Mouse (Mus musculus) mesoderm, embryonic 11.5 days (tissue): ENCODE measurements around the gene Gnat1.

Experiments used
- DNase-seq: peaks from one replicate; pipeline ENCODE4 v3.0.0-alpha.2; 2012; ENCODE audit warnings: low read depth, low spot score

The Gnat1 gene

DNA sequence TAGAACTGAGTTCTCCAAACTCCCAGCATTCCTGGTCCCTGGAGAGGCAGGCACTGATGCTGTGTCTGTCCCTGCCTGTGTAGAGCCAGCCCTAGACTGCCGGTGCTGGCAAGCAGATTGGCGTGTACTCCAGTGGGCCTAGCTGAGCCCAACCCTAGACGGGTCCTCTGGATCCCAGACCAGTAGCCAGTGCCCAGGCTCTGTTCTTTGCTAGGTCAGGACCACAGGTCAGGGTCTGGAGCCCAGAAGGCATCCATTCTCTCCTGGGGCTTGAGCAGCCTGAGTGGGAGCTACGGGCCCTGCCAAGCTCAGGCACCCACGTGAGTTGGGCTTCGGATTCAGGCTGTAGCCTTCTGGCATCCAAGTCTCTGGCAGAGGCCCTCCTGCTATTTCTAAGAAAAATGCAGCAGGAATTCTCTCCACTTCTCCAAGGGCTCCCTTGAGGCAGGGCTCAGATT is 20.6 kb upstream of the Gnat1 start:
- no peak for DNase-seq

DNA sequence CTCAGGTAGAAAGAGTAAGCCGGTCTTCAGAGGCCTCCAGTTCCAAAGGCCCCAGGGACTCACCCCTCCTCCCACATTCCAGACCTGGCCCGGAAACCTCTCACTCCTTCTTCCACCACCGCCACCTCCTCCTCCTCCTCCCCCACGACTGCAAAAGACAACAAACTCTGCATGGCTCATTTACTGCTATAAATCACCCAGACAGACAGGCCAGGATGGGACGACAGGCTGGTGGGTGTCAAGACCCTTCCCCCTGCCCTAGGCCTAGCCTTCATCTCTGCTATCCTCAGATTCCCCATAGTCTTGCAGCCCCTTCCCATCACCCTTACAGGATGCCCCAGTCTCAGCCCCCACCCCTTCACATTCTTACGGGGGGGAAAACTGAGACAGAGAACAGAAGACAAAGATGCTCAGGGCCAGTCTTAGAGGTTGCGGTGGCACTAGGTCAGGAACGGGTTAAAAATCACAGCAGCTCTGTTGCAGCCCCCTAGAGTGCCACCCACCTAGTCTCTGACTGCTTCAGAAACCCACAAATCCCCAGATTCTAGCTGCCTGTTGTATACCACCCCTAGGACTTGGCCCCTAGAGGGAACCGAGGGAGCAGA is 20.0 kb upstream of the Gnat1 start:
- DNase-seq, result peak; percentile 83

DNA sequence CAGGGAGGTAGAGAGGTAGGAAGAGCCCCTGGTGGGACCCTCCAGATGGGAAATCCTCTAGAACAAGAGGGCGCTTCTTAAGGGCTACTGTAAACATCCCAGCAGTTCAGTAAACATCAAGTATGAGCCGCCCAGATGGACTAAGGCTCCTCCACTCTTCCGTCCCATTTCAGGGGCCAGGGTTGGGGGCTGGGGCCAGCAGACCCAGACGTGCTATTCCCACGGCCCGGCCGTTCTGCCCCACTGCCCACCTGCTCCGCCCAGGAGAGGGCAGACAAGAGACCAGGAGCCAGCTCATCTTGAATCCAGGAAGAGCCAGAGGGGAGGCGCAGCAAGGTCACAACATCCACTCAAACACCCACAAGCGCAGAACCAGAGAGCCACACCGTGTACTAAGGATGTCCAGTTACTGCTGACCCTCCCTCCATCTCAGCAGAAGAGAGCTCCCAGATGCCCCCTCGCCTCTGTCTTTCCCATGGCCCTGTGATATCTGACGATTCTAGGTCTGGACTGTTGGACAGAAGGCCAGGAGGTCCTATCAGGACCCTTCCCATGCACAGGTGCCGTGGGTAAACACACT is 19.2 kb upstream of the Gnat1 start:
- no peak for DNase-seq

DNA sequence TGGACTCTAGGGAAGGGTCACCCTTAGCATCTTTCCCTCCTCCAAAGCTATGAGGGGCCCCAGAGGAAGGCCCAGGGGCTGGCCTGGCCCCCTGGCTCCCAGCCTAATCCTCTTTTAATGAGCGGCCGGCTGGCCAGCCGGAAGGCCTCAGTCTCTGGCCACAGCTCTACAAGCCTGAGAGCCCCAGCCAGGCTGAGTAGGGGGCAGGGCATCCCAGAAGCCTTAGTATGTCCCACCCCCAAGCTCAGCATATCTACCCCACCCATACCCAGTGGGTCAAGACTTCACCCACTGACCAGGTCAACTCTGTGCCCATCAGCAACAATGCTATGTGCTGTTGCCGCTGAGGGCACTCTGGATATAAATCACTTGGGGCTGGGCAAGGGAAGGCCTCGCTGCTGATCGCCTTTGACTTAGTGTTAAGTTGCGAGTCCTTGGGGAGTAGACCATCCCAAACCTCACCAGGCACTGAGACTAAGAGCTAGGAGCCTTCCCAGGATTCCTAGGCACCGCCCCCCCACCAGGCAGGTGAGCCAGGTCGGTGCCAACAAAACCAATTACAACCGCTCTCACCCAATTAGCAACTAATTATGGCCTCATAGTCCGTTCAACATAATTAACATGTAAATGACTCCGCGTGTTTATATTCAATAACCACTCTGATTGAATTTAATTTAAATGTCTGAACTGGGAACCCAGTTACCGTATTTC is 18.5 kb upstream of the Gnat1 start:
- DNase-seq, result no peak

DNA sequence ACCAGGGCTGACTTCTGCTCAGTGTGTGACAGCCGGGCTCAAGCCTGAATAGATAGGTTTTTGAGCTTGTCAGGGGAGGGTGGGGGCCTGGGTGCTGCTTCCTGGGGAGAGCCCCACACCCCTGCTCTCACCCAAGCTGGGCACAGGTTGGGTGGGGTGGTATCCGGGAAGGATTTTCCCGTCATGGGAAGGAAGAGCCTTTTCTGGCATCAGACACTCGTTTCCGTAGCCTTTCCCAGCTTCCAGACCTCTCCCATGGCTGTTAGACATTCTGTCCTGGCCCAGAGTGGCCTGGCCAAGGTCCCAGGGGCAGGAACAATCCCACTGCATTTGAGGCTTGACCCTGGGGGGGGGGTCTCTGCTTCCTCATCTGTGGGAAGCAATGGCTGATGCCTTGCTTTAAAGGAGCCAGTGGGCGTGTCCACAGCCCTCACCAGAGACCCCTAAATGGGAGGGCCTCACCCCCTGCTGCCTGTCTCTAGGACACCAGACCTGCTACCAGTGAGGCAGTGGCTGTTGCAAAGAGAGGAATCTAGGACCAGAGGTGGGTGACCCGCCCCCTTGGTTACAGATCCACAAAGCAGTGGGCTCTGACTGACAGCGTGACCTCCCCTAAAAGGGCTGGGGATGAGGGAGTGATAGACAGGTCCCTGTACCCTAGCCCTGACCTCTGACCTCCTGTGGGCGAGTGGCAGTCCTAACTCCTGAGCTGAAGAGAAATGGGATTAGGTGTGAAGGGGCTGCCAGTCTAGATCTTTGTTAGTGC is 17.5 kb upstream of the Gnat1 start:
- DNase-seq, result no peak

DNA sequence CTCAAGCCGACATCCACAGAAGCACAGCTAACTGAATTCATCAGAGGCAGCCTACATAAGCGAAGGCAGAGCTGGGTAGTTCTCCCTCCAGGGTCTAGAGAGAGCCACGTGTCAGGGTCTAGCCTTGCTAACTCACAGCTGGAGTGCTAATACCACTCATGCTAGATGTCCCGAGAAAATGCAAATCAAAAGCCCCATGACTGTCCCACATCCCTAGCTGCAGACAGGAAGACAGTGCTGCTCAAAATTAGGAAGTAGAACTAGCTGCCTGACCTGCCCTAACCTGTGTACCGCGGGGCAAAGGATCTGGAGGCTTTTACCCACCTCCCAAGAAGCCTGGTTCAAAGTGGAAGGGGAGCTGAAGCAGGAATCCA is 16.6 kb upstream of the Gnat1 start:
- no peak for DNase-seq

DNA sequence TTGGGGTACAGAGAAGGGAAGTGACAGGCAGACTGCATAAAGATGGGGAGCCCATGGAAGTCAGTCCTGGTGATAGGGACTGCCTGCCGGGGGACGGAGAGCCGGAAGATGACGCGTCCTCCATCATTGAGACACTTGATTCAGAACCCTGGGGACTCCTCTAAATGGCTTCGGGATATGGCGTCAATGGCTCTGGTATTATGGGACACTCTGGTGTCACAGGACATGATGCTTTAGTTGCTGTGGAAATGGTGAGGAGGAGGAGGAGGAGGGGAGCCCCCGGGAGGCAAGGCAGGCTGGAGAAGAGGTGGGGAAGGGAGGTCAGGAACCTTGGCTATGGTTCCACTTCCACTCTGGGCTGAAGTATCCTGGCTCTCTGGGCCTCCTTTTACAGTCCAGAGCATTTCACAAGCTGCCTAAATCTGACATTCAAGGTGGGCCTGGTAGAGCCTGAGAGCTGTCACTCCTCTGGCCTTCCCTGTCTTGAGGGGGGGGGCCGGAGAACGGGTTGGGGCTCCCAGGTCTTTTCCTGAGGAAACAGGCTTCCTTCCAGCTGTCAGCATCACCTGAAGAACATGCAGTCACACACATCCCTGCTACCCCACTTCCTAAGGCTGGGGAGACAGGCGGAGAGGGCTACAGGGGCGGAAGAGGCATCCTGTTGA is 16.1 kb upstream of the Gnat1 start:
- DNase-seq, result no peak

DNA sequence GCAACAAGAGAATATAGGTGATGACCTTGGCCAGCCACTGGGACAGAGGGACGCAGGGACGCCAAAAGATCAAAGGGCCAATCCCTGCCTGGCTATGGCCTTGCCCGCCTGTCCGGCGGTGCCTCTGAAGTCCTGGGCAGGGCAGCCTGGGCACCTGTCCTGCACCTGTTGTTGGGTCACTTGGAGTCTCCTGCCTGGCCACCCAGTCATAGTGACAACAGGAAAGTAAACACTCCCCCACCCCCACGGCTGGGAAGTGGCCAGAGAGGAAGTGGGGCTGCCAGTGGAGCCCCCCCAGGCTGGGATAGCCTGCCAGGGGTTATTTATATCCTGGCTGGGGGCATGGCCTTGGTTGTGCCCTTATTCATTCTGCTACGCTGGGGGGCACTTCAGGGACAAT is 15.1 kb upstream of the Gnat1 start:
- DNase-seq, result no peak

DNA sequence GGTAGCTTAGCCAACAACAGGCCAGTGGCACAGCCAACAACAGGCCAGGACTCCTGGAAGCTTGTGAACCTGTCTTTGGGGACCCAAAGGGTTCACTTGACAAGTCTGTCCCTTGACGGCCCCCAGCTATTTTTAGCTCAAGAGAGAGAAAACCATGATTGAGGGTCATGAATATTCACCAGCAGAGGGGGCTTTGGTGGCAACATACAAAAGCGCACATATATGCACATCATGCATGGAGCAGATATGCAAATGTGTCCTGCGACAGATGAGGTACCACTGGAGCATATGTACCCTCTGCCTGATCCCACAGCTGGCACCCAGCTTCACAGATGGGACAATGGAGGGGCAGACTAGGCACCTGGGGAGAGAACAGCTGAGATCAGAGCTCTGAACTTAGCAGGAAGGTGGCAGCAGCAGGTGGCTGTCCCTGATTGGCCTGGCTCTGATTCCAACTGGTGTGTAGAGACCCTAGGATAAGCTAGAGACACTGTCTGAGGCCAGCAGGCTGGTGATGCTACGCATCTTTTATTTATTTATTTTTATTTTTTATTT is 14.0 kb upstream of the Gnat1 start:
- DNase-seq, result no peak

DNA sequence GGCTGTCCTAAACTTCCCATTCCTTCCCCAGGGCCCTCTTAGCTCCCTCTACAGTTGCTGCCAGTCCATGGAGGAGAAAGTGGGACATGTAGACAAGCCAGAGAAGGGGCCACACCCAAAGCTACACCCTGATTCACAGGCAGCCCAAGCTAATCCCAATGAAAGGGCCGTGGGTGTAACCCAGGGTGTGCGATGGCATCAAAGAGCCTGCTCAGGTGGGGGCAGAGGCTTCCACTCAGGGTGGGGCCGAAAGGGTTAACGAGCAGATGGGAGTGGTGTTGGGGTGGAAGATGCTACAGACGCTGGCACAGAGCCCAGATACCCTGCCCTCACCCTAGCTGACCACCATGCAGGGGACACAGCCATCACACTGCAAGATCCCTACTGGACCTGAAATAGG is 13.3 kb upstream of the Gnat1 start:
- DNase-seq, result no peak

DNA sequence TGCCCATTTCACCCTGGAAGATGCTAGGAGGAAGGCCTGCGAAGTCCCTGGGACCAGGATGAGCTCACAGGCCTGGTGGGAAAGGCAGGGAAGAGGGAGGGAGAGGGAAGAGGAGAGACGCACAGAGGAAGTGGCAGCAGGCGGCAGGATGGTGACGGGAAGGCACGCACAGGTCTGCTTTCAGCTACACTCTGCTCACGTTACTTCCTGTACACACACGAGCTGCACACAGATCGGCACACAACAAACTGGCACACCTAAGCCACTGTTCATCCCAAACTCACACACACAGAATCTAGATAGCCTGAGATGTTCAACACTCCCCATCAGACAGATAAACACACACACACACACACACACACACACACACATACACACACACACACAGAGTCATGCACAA is 10.9 kb upstream of the Gnat1 start:
- no peak for DNase-seq

DNA sequence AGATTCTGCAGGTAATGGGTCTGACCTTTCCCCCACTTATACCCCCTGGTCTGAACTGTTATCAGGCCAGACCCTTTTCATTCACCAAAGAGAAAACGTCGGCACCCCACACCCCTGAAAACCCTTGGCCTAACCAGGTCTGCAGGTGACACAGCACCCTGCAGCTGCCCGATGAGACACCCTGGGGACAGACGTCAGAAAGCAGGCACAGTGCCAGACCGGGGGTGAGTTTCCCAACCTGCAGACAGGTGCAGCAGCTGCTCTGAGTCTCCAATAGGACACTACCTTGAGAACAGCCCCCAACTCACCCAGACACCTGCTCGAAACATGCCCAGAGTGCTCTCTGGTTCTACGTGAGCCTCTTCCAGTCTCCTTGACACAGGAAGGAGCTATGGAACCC is 9.4 kb upstream of the Gnat1 start:
- DNase-seq, result no peak

DNA sequence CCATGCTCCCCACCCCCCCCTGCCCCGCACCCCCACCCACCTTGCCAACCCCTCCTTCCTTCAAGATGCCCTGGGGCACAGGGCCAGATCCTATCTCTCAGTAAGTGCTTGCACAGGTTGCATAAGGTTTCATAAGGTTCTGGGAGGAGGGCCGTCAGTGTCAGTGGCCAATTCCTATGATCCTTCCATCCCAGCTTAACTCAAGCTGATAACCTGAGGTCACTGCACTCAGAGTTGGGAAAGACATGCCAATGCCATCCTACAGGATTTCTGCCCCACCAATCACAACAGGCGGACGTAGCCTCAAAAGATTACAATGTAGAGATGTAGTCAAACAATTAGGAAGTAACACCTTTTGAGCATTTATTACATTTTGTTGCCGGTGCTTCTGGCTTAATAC is 8.9 kb upstream of the Gnat1 start:
- DNase-seq, result no peak

DNA sequence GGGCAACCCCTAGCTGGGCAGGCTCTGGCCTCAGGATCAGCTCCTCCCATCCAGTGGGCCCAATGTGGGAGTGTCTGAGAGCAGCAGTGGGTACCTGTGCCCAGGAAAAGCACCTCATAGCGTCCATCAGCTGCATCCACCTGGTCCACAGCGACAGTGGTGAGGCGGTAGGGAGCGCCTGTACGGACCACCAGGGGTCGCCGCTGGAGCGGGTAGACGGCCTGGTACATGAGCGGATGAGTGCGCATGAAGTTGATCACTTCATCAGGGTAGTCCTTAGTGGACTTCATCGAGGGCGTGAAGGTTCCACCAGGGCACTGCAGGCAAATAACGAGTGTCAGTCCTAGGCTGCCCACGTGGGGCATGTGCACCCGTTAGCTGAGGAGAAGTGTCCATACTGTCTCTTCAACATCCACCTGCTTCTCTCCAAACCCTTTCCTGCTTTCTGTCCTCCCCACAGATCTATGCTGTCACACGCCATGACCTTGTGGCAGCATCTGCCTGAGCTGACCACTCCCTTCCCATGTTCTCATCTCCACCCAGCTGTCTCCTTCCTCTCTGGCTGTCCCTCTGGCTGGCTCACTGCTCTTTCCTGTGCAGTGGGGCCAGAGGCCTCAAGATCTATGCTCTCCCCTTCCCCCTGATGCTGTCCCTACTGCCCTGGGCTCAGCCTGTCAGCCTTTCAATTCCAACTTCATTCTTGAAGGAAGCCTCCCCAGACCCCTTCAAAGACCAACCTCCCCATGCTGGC is 5.9 kb upstream of the Gnat1 start:
- no peak for DNase-seq

DNA sequence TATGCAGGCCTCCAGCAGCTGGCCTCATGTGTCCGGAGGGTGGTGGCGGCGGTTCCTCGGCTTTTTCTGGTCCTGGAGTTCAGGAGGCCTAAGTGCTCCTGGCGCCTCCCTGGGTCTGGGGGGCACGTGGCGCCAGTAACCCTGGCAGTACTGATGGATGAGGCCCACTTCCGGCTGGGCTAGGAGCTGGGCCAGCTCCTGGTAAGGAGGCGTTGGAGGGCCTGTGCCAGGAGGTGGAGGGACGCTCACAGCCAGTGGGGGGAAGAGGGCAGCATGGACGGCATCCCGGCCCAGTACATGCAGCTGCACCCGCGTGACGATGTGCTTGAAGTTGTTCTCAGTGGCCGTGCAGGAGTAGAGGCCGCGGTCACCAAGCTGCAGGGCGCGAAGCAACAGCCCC is 2.9 kb upstream of the Gnat1 start:
- DNase-seq, result no peak

DNA sequence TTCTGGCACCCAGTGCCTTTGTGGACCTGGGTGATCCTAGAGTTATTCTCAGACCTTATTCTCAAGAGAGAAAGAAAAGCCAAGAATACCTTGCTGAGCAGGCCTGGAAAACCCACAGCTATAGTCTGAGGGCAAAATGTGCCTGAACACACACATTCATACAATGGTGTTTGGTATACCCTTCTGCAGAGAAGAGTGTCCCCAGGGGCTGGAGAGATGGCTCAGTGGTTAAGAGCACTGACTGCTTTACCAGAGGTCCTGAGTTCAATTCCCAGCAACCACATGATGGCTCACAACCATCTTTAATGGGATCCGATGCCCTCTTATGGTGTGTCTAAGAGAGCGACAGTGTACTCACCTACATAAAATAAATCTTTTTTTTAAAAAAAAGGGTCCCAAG is 651 bp downstream of the Gnat1 start:
- DNase-seq, result no peak

DNA sequence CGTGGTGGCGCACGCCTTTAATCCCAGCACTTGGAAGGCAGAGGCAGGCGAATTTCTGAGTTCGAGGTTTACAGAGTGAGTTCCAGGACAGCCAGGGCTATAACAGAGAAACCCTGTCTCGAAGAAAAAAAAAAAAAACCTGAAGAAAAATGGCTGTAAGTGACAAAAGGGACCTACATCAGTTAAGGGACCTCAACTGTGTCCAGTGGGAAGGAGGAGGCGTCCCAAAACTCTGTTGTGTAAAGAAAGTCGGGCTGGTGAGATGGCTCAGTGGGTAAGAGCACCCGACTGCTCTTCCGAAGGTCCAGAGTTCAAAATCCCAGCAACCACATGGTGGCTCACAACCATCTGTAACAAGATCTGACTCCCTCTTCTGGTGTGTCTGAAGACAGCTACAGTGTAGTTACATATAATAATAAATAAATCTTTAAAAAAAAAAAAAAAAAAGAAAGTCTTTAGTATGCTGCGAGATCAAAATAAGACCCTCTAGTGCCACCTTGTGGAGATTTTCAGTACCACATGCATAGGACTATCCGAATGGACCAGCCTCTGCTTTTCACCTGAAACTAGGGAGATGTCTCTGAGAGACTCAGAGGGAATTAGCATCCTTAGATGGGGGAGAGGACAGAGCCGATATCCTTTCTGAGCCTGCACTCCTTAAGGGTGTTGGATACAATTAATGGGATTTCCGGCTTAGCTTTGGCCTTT is 1.5 kb downstream of the Gnat1 start:
- DNase-seq, result peak; percentile 87

DNA sequence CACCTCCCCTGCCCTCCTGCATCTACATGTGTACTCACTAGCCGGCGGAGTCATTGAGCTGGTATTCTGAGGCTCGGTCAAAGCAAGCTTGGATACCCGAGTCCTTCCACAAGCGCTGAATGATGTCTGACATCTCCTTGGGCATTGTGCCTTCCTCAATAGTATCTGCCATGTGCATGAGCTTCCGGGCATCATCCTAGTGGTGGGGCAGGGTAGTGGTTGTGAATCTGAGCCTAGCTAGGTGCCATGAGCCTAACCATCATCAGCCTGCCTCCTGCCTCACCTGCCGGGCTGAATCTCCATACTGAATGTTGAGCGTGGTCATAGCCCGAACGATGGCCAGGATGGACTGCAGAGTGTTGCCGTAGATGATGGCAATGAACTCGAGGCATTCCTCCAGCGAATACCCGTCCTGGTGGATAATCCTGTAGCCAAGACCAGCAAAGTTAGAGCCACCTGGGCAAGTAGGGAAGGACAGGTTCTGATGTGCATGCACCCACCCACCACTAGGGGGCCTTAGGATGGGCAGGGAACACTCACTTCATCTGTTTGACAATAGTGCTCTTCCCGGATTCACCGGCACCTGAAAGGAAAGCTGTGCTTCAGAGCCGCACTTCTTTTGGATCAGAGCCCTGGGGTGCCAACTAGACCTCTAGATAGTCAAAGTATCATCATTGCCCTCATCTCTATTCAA is 2.3 kb downstream of the Gnat1 start:
- DNase-seq, result peak; percentile 41

DNA sequence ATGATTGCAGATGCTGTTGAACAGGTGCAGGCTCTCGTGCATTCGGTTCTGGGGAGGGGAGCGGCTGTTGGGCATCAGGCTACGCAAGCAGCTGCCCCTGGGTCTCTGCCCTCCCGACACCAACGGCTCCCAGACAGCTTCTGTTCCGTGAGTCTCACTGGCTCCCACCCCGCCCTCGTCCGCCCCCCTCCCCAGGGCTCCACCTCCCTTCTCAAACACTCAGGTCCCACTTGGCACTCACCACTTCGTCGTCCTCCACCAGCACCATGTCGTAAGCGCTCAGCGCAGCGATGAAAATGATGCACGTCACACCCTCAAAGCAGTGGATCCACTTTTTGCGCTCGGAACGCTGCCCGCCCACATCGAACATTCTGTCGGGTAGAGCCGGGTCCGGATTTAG is 3.2 kb downstream of the Gnat1 start:
- peak; percentile 24 for DNase-seq
